Mouse (Mus musculus): Measurements from ENCODE around the gene Gm9747. TPM values are rescaled to one million over a fixed set of nuclear protein-coding genes. Genes with fewer than 3 reads are reported as not detected.

The Gm9747 gene
- total and polyA plus RNA-seq, 2 experiments from 2014 or later: 14.8 TPM; not detected in 1

DNA sequence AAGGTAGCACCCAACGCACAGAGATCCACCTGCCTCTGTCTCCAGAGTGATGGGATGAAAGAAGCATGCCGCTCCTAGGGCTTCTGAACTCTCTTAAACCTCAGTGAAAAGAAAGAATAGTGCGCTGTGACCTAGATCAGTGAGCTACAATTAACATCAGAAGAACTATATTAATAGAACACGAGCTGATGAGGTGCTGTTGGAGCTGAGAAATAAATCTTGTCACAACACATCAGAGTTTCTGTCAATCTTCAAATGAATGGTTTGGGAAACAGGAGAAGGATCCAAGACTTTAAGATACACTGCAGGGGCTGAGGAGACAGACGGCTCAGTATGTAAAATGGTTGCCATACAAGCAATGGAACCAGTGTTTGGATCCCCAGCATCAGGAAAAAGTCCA, 39.3 kb downstream of the Gm9747 start:
- H3K4me2 ChIP-seq (ENCODE audit: low read depth): no peak overlapping the region
- H3K36me3 ChIP-seq (ENCODE audit: insufficient read depth): no peaks in the 10 kb centered on the region
- peak; percentile 66 for ATAC-seq
- no peaks in the 10 kb centered on the region for H3K27me3 ChIP-seq (ENCODE audit: insufficient read depth, low read length)
- no peak for TF ChIP-seq CTCF (IDR thresholded peaks at IDR 0.05; ENCODE audit: low read depth)
- H3K27ac ChIP-seq (ENCODE audit: low read depth, low read length): no peak overlapping the region
- 43% methylated on average over 5 of the region's 5 CpGs for WGBS
- no peaks in the 10 kb centered on the region for H3K9me3 ChIP-seq (ENCODE audit: low read length)
- DNase-seq: no peak
- no peak overlapping the region for H3K9ac ChIP-seq
- no peak overlapping the region for H3K4me3 ChIP-seq (ENCODE audit: low read depth, low read length)
- 0 out of 2 replicates have a peak, but pooled peaks cover 3% of the 10 kb centered on the region for H3K4me1 ChIP-seq (ENCODE audit: insufficient read depth)

DNA sequence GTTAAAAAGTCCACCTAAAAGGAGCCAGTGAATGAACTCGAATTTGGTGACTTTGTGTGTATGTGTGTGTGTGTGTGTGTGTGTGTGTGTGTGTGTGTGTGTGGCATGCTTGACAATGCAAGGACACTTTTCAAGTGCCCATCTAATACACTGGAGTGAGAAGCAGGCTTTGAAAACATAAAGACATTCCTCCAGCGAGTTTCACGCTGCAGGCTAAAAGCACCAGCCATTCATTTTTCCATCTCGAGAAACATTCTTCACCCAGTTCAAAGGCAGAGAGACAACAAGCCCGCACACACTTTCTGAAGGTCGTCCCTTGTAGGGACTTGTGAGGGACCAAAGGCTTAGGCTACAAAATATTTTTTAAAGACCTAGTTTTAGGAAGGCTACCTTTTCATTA, 40.6 kb downstream of the Gm9747 start:
- DNase-seq: no peak
- Histone ChIP-seq H3K36me3 (ENCODE audit: insufficient read depth) (no peaks in the 10 kb centered on the region), H3K4me1 (ENCODE audit: insufficient read depth) (0 out of 2 replicates have a peak, but pooled peaks cover 3% of the 10 kb centered on the region), H3K9me3 (ENCODE audit: low read length) (no peaks in the 10 kb centered on the region), H3K4me2 (ENCODE audit: low read depth) (no peak overlapping the region), H3K27ac (ENCODE audit: low read depth, low read length) (no peak overlapping the region), H3K4me3 (ENCODE audit: low read depth, low read length) (no peak overlapping the region), H3K9ac (no peak overlapping the region), H3K27me3 (ENCODE audit: insufficient read depth, low read length) (no peaks in the 10 kb centered on the region)
- no peak for ATAC-seq
- no peak for TF ChIP-seq CTCF (IDR thresholded peaks at IDR 0.05; ENCODE audit: low read depth)
- WGBS: 11% methylated on average over 6 of the region's 6 CpGs

DNA sequence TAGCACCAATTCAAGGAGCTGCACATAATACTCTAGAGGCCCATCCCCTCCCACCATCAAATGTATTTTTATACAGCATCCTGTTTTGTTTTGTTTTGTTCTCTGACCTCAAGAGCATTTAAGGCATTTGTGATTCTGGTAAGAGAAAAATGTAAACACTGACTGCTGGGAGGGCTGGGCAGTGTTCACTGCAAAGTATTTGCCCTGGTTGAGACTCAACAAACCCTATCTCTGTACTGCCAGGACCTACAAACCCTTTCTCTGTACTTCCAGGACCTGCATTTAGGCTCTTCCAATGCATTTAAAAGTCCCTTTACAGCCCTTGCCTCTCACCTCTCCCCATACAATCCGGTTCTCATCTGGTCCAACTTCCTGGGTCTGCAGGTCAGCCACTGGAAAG, 41.4 kb downstream of the Gm9747 start:
- H3K4me2 ChIP-seq (ENCODE audit: low read depth): no peak overlapping the region
- H3K9ac ChIP-seq: no peak overlapping the region
- no peaks in the 10 kb centered on the region for H3K9me3 ChIP-seq (ENCODE audit: low read length)
- no peaks in the 10 kb centered on the region for H3K36me3 ChIP-seq (ENCODE audit: insufficient read depth)
- ATAC-seq (no peak), DNase-seq (no peak)
- 28% methylated on average over 1 of the region's 1 CpGs for WGBS
- H3K27ac ChIP-seq (ENCODE audit: low read depth, low read length): no peak overlapping the region
- 0 out of 2 replicates have a peak, but pooled peaks cover 3% of the 10 kb centered on the region for H3K4me1 ChIP-seq (ENCODE audit: insufficient read depth)
- H3K27me3 ChIP-seq (ENCODE audit: insufficient read depth, low read length): no peaks in the 10 kb centered on the region
- no peak for TF ChIP-seq CTCF (IDR thresholded peaks at IDR 0.05; ENCODE audit: low read depth)
- H3K4me3 ChIP-seq (ENCODE audit: low read depth, low read length): no peak overlapping the region

DNA sequence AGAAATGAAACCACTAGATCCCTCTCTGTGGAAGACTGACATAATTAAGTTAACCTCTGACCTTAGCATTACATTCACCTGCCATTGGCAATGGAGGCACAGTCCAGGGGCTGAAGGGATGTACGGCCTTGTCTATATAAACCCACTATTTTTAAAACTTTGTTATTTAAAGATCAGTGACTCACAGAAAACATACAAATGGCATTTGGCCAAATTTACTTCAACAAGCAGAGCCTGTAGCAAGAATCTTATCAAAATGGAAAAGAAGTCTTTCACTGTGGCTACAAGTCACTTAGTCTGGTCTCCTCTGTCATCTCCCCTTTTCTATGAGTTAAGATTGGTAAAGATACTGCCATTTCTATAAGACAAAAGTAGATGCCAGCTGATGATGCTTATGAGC, 46.9 kb downstream of the Gm9747 start:
- Histone ChIP-seq H3K9me3 (ENCODE audit: low read length) (no peaks in the 10 kb centered on the region), H3K36me3 (ENCODE audit: insufficient read depth) (no peaks in the 10 kb centered on the region), H3K4me3 (ENCODE audit: low read depth, low read length) (no peak overlapping the region), H3K27me3 (ENCODE audit: insufficient read depth, low read length) (no peaks in the 10 kb centered on the region), H3K9ac (no peak overlapping the region), H3K27ac (ENCODE audit: low read depth, low read length) (no peak overlapping the region), H3K4me2 (ENCODE audit: low read depth) (no peak overlapping the region), H3K4me1 (ENCODE audit: insufficient read depth) (peaks cover 11% of the 10 kb centered on the region)
- 64% methylated on average over 1 of the region's 1 CpGs for WGBS
- DNase-seq (no peak), ATAC-seq (no peak)
- TF ChIP-seq CTCF (IDR thresholded peaks at IDR 0.05; ENCODE audit: low read depth): no peak

DNA sequence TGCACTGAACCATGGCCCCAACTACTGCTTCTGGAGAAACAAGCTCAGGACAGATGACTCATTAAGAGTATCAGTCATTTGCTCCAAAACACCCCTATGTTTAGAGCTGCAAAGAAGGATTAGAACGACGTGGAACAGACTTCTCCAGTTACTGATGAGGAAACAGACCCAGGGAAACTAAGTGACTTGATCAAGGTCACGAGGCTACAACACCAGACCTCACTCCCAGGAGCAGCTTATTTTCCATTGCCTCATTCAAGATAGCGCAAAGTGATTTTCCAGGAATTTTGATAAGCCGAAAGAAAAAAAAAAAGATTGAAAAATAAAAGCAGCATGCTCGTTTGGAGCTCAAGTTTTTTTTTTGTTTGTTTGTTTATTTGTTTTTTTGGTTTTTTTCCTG, 48.9 kb downstream of the Gm9747 start:
- H3K4me3 ChIP-seq (ENCODE audit: low read depth, low read length): no peak overlapping the region
- ATAC-seq (no peak), DNase-seq (no peak)
- no peak overlapping the region for H3K27ac ChIP-seq (ENCODE audit: low read depth, low read length)
- H3K9ac ChIP-seq: no peak overlapping the region
- H3K9me3 ChIP-seq (ENCODE audit: low read length): no peaks in the 10 kb centered on the region
- peaks cover 11% of the 10 kb centered on the region for H3K4me1 ChIP-seq (ENCODE audit: insufficient read depth)
- TF ChIP-seq CTCF (IDR thresholded peaks at IDR 0.05; ENCODE audit: low read depth): no peak
- H3K27me3 ChIP-seq (ENCODE audit: insufficient read depth, low read length): no peaks in the 10 kb centered on the region
- no peaks in the 10 kb centered on the region for H3K36me3 ChIP-seq (ENCODE audit: insufficient read depth)
- WGBS: 71% methylated on average over 6 of the region's 6 CpGs
- no peak overlapping the region for H3K4me2 ChIP-seq (ENCODE audit: low read depth)

DNA sequence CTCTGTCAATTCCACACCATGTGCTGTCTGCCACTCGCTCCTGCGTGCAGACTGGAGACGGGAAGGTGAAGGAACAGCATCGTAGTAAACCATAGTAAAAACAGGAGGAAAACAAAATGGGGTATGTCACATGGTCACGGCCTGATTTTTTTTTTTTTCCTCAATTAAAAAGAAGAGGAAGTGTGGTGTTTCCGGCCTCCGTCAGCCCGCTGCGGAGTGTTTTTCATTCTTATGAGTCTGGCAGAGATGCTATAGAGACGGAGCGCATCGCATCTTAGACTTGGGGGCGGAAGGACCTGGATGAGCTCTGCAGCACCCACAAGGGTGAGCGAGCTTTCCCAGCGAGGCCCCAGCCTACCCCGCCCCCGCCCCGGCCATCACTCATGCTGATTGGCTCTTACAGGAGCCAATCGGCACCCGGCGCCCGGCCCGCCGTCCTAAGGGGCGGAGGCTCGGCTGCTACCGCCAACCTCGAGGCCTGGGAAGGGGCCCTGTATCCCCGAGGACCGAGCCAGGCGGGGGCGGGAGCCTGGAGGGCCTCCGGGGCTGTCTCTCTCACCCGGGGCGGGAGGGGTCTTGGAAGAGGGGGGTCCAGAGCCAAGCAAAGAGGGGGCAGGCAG, 50.2 kb downstream of the Gm9747 start:
- Histone ChIP-seq H3K4me2 (ENCODE audit: low read depth) (peak overlapping the region; percentile 83), H3K9me3 (ENCODE audit: low read length) (no peaks in the 10 kb centered on the region), H3K27me3 (ENCODE audit: insufficient read depth, low read length) (no peaks in the 10 kb centered on the region), H3K4me1 (ENCODE audit: insufficient read depth) (peaks cover 18% of the 10 kb centered on the region), H3K4me3 (ENCODE audit: low read depth, low read length) (peak overlapping the region; percentile 57), H3K27ac (ENCODE audit: low read depth, low read length) (peak overlapping the region; percentile 94), H3K9ac (peak overlapping the region; percentile 70), H3K36me3 (ENCODE audit: insufficient read depth) (peaks cover 4% of the 10 kb centered on the region; the same call in 1 of the 2 replicates)
- WGBS: 1% methylated on average over 35 of the region's 35 CpGs
- ATAC-seq (peak; percentile 99), DNase-seq (peak; percentile 96)
- no peak for TF ChIP-seq CTCF (IDR thresholded peaks at IDR 0.05; ENCODE audit: low read depth)

DNA sequence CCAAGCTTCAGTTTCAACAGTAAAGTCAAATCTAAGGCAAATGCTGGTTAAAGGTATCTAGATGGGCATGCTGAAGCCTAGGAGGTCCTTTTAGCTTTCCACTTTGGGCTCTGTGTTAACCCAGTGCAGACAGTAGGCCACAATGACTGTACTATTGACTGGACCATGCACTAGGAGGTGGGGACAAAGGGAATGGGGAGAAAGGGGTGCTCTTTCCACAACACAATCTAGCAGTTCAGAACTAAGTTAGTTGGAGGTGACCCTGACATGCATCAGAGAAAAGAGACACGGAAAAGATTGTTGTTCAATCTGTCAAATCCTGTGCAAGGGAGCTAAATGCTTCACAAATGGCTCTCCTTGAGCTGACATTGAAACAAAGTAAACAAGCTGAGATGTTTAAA, 51.0 kb downstream of the Gm9747 start:
- Histone ChIP-seq H3K9me3 (ENCODE audit: low read length) (no peaks in the 10 kb centered on the region), H3K9ac (peak overlapping the region; percentile 70), H3K27ac (ENCODE audit: low read depth, low read length) (peak overlapping the region; percentile 94), H3K4me3 (ENCODE audit: low read depth, low read length) (peak overlapping the region; percentile 57), H3K27me3 (ENCODE audit: insufficient read depth, low read length) (no peaks in the 10 kb centered on the region), H3K36me3 (ENCODE audit: insufficient read depth) (peaks cover 4% of the 10 kb centered on the region; the same call in 1 of the 2 replicates), H3K4me2 (ENCODE audit: low read depth) (peak overlapping the region; percentile 83), H3K4me1 (ENCODE audit: insufficient read depth) (peaks cover 18% of the 10 kb centered on the region)
- peak; percentile 68 for DNase-seq
- no peak for ATAC-seq
- TF ChIP-seq CTCF (IDR thresholded peaks at IDR 0.05; ENCODE audit: low read depth): no peak
- WGBS: 0% methylated on average over 1 of the region's 1 CpGs

Data from forebrain, postnatal 0 days (tissue).